Mouse (Mus musculus): ENCODE data around the gene Cox14. TPM values are rescaled to one million over a fixed set of nuclear protein-coding genes. Genes with fewer than 3 reads are reported as not detected.
"Not testable (repeated sequence)": the region's sequence is repeated elsewhere in the genome, so short reads cannot be mapped to it uniquely, and the experiment has no call there.

Cox14 gene
- total RNA-seq (2021): 100 to 1,000 TPM; 124 to 135 TPM

DNA sequence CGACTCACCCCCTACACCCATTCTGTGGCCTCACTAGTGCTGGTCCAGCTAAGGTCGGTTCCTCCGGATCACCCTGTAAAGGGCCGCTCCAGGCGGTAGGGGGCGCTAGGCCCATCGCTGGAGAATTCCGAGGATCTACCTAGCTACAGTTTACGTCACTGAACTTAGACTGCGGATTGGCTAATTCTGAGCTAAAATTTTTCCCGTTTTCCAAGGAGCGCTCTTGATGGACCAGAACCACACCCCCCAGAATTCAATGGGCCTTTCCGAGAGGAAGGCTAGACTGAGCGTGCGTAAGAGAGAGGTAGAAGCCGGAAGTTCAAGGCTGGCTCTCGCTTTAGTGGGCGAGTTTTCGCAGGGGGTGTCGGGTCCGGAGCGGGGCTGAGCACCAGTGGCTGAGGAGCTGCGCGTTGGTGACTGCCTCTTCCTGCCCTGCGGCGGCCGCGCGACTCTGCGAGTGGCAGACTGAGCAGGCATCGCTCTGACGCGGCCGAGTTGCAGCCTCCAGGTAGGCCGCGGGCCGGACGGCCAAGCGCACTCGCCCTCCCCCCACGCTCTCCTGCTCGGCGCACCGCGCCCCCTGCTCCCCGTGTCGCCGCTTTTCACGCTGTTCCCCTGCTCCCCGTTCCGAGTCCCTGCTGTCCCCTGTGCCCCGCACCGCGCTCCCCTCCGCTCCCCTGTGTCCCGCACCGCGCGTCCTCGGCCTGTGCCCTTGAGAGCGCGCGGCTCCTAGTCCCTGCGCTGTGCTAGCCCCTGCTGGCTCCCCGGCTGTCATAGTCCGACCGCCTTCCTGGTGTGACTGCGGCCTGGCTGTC, at the start of gene Cox14:
Gene Cox14, plus strand, starts transcription at position 278 of the 815 bp plus-strand sequence.
- DNase-seq (ENCODE audit: extremely low spot score in 1 of 2, low spot score in 1 of 2): peak; percentile 89 to 93

DNA sequence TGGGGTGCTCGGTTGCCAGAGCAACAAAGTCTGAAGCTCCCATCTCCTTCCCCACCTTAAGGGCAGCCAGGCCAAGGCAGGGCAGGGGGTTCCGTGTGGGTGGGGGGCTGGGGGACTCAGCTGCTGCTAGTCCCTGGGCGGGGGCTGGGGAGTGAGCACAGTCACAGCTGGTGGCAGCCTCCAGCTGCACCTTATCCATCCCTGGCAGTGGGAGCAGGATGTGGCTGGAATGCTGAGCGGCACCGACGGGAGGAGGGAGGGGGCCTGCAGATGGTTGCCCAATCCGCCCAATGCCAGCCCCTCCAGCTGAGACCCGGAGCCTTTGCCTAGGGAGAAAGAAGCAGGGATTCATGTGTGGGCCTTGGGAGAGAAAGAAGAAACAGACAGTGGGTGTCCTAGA, 48.3 kb upstream of the Cox14 start:
- DNase-seq (ENCODE audit: extremely low spot score in 1 of 2, low spot score in 1 of 2): no peak

DNA sequence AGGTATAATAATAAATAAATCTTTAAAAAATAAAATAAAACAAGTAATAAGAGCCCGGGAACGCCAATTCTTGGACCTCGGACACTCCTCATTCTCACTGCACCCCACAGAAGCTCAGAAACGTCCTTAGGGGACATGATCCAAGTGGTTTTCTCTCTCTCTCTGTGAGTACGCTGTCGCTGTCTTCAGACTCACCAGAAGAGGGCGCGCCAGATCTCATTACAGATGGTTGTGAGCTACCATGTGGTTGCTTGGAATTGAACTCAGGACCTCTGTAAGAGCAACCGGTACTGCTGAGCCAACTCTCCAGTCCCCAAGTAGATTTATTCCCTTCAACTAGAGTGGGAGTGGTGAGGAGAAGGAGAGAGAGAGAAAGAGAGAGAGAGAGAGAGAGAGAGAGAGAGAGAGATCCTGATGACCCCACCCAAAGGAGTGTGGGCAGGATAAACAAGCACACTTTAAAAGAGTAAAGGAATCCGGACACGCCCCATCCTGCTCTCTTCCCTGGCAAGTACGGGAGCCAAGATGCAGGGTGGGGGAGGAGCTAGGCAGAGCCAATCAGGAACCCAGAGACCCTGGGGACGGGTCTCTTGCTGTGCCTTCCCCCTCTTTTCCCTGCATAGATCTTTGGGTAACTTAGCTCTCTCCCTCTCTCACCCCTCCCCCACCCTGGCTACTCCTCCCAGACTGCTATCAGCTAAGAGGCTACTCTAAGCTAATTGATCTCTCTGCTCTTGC, 47.2 kb upstream of the Cox14 start:
- peak in 1 of 2 experiments; percentile 52 for DNase-seq (ENCODE audit: extremely low spot score in 1 of 2, low spot score in 1 of 2)

- DNase-seq (ENCODE audit: extremely low spot score in 1 of 2, low spot score in 1 of 2): no peak
These were observed 46.4 kb upstream of the Cox14 start for GRCm38 (mm10) chr15:99679008-99679407.

DNA sequence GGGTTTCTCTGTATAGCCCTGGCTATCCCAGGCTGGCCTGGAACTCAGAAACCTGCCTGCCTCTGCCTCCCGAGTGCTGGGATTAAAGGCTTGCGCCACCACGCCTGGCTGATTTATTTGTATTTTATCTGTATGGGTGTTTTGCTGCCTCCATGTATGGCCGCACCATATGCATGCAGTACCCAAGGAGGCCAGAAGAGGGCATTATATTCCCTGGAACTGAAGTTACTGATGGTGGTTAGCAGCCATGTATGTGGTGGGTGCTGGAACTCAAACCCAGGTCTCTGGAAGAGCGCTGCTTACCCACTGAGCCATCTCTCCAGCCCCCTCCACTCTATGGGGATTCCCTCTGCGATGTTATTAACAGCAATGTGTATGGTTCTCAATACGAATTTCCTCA, 42.5 kb upstream of the Cox14 start:
- DNase-seq (ENCODE audit: extremely low spot score in 1 of 2, low spot score in 1 of 2): no peak

DNA sequence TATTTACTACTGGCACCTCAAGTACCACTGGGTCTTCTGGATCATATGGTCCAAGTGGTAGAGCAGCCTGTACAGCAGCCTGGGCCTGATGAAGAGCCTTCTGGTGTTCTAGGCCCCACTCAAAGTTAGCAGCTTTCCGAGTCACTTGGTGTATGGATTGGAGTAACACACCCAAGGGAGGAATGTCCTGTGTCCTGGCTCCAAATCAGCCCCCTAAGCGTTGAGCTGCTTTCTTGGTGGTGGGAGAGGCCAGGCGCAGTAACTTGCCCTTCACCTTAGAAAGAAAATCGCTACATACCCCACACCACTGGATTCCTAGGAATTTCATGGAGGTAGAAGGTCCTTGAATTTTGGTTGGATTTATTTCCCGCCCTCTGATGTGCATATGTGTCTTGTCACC, 41.3 kb upstream of the Cox14 start:
- no peak for DNase-seq (ENCODE audit: extremely low spot score in 1 of 2, low spot score in 1 of 2)

DNA sequence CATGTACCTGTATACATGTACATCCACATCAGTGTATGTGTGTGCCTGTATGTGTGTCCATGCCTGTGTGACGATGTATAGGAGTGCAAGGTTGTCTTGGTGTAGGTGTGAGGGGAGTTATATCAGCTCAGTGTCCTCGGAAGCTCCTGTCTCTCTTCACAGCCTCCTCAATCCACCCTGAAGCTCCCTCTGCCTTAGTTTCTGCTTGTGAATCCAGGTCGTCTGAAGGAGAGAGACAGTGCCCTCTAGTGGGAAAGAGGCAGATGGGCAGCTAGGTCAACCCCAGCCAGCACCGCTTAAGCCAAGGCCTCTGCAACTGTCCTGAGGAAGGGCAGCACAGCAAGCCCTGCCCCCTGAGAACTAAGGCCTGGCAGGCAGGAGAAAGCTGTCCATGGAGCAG, 36.7 kb upstream of the Cox14 start:
- DNase-seq (ENCODE audit: extremely low spot score in 1 of 2, low spot score in 1 of 2): peak; percentile 19 to 38

GRCm38 (mm10) chr15:99690924-99691323, 34.5 kb upstream of the Cox14 start:
- no peak for DNase-seq (ENCODE audit: extremely low spot score in 1 of 2, low spot score in 1 of 2)

DNA sequence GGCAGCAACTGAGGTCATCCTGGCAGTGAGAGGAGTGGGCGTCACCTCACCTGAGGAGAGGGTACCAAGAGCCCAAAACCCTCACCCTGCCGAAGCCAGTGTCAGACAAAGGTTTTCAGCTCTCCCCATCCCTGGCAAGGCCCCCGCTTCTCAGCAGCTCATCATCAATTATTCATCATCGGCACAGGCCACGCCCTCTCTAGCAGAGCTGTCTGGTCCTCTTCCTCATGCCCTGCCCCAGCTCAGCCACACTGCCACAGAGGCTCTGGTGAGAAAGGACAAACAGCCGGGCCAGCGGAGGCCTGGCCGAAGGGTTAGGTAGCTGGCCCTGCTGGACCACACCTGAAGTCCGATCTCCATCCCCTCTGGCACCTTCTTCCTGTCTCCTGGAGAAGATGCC, 33.4 kb upstream of the Cox14 start:
- DNase-seq (ENCODE audit: extremely low spot score in 1 of 2, low spot score in 1 of 2): no peak

DNA sequence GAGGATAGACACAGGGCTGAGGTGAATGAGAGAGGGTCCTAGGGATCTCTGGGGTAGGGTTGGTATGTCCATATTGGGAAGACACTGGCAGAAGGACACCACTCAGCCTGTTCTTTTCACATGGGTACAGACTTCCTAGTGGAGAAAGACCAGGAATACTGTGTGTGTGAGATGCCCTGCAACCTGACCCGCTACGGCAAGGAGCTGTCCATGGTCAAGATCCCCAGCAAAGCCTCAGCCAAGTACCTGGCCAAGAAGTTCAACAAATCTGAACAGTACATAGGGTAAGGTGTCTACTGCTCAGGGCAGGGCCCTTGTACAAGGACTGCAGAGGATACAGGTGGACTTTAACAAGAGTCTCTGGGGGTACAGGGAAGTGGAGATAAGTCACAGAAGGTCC, 28.1 kb upstream of the Cox14 start:
- no peak for DNase-seq (ENCODE audit: extremely low spot score in 1 of 2, low spot score in 1 of 2)

DNA sequence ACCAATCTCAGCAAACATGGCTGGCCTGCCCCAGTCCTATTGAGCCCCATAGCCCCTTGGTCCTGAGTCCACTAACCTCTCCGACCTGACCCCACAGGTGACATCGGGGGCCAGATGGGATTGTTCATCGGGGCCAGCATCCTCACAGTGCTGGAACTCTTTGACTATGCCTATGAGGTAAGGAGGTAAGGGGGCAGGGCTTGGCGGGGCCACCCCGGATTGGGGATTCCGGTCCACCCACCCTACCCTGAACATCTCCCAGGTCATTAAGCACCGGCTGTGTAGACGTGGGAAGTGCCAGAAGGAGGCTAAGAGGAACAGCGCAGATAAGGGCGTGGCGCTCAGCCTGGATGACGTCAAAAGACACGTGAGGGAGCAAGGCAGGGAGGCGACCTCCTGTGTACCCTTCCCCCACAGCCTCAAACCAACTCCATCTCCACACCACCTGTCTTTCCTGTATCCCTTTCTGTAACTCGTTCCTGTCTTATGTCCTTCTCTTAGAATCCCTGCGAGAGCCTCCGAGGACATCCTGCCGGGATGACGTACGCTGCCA, 26.8 kb upstream of the Cox14 start:
- no peak for DNase-seq (ENCODE audit: extremely low spot score in 1 of 2, low spot score in 1 of 2)

- no peak for DNase-seq (ENCODE audit: extremely low spot score in 1 of 2, low spot score in 1 of 2)
These were observed 25.7 kb upstream of the Cox14 start for GRCm38 (mm10) chr15:99699715-99700114.

DNA sequence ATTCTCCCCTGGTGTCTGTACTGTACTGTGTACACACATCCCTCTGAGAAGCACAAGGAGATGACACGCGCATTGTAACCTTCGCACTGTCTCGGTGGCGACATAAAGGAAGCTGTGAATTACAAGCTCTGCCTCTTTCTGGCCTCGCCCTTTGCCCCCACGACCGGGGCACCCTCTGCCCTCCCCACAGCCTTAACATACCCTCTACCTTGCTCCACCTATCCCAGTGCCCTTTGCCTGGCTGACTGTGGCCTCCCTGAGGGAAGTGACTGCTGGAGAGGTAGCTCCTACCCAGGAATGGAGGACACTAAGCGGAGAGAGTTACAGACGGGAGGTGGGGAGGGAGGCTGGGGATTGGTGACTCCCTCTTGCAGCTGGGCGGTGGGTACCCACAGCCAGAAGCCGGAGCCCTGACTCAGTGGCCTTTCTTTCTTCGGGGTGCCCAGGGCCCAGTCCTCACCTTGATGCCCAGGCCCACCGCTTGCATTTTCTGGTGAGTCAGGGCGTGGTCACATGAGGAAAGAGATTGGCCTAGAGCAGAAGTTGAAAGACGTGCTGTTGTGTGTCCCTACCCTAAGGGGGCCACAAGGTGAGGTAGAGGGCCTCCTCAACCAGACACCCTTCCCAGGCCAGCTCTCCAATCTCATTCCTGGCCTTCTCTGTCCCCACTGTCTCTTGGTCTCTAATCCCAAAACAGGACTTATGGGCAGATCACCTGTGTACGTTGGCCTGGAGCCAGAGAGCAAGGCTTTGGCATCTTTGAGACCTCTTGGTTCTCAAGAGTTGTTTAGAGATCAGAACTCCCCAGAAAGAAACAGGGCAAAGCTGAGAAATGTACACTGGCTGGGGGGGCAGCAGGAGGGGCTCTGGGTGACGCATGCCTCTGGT, 25.0 kb upstream of the Cox14 start:
- DNase-seq (ENCODE audit: extremely low spot score in 1 of 2, low spot score in 1 of 2): no peak

DNA sequence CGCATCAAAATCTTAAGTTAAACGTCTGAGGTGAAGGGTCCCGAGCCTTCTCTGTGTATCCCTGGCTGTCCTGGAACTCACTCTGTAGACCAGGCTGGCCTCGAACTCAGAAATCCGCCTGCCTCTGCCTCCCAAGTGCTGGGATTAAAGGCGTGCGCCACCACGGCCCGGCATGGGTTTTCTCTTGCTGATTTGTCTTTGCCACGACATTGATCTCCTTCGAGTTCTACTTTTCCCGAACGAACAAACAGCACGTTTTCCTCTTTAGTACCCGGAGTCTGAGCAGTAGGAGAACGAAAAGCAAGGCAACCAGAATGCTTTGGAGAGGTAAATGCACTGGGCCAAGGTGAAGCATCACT, 23.8 kb upstream of the Cox14 start:
- not testable (repeated sequence) for DNase-seq (ENCODE audit: extremely low spot score in 1 of 2, low spot score in 1 of 2)

DNA sequence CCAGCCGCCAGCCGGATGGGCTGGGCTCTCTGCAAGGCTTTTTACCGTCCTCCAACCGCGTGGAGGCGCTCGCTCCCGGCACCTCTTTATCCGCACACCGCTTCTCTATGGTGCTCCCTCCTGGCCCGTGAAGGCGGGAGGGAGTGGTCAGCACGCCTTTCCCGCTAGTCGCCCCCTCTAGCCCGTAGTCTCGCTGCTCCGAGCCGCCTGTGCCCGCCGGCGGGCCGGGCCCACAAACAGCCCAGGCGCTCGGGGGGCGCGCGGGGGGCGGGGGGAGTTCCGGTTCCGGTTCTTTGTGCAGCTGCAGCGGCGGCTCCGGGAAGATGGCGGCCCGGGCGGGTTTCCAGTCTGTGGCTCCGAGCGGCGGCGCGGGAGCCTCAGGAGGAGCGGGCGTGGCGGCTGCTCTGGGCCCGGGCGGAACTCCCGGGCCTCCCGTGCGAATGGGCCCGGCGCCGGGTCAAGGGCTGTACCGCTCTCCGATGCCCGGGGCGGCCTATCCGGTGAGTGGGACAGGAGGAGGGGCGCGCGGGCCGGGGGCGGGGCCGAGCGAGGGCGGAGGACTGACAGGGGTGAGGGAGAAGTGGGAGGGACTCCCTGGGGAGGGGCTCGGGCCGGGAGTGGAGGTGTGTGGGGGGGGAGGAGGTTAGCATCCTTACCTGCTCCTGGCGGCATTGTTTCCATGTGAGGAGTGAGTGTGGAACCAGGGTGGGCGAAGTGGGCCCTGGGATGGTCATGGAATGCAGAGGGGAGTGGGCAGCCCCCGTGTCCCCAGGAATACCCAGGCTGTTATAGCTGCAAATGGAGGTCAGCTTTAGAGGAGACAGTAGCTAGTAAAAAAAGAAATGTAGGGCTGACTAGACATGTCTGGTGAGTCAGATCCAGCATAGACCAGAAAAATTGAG, 23.2 kb upstream of the Cox14 start, which contains the start of gene Smarcd1:
Gene Smarcd1, plus strand, starts transcription at position 131 of the 902 bp plus-strand sequence.
- DNase-seq (ENCODE audit: extremely low spot score in 1 of 2, low spot score in 1 of 2): peak; percentile 97 to 98

DNA sequence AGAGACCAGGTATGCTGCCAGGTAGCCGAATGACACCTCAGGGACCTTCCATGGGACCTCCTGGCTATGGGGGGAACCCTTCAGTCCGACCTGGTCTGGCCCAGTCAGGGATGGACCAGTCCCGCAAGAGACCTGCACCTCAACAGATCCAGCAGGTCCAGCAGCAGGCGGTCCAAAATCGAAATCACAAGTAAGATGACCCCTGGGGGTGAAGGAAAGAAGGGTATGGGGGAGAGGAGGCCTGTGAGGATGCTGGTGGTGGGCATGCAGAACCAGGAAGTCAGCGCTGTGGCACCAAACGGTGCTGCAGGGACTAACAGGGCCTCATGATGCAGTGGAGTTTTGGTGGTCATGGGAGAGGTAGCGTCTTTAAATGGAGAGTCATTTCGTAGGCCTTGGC, 22.3 kb upstream of the Cox14 start:
- no peak for DNase-seq (ENCODE audit: extremely low spot score in 1 of 2, low spot score in 1 of 2)

DNA sequence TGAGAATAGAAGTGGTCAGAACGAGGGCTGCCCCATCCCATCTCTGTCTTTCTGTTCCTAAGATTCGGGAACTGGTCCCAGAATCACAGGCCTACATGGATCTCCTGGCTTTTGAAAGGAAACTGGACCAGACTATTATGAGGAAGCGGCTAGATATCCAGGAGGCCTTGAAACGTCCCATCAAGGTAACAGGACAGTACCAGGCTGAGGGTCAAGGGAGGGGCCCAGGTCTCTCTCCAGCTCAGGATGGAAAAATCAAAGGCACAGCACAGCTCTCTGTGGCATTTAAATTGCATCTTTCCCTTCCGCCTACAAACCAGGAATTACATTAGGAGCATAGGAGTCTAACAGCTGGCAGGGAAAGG, 21.8 kb upstream of the Cox14 start:
- no peak for DNase-seq (ENCODE audit: extremely low spot score in 1 of 2, low spot score in 1 of 2)

GRCm38 (mm10) chr15:99704041-99704681, 21.3 kb upstream of the Cox14 start:
- no peak for DNase-seq (ENCODE audit: extremely low spot score in 1 of 2, low spot score in 1 of 2)

DNA sequence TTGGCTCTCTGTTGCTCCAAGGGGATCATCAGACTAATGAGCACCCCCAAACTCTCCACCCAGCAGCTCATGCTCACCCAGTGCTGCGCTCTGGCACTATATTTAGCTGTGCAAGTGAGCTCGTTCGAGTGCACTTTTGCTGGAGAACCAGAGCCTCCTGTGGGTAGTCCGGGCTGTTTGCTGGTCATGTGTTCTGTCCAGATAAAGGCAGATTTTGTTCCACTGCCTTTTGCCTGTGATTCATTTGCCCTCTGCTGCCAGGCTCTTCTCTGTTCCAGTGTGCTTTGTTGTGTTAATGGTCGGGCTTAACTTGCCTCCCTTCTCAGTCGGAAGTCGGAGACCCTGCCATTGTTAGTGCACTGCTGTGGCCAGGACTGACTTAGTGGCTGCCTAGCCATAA, 20.5 kb upstream of the Cox14 start:
- no peak for DNase-seq (ENCODE audit: extremely low spot score in 1 of 2, low spot score in 1 of 2)
